15 mouse cellular contexts compared by ENCODE assay signal in genomic region chr3:53761514-53762075, GRCm38 (mm10).
A peak's percentile ranks its signal among the peaks of the same experiment; 100 is the strongest.
DNase-seq lines count a peak whose midpoint lies in the region; ATAC-seq and TF ChIP-seq lines count a peak whose summit lies in the region.
"Had no signal": no experiment of that assay in that cellular context is flagged by ENCODE, and none has a peak within 500 bp of the region (broad histone marks: within the 10 kb centered on the region; RNA-seq: fewer than 3 reads in every experiment).

No protein-coding gene starts in this region.

- 26% methylated on average over 11 of the region's 11 CpGs for WGBS in embryonic facial prominence, embryonic 14.5 days
- WGBS in hindbrain, postnatal 0 days, result 12% methylated on average over 11 of the region's 11 CpGs
- 23% methylated on average over 11 of the region's 11 CpGs for WGBS in neural tube, embryonic 15.5 days
- 75% methylated on average over 11 of the region's 11 CpGs for WGBS in heart, embryonic 10.5 days

- peak; percentile 29 for DNase-seq in layer of hippocampus, adult 11-12 months (ENCODE audit: low spot score)
- no peak for DNase-seq in layer of hippocampus, adult 9-10 months (ENCODE audit: low spot score)
- peak; percentile 43 for DNase-seq in embryonic facial prominence, embryonic 14.5 days (ENCODE audit: low spot score)
- peak; percentile 42 for DNase-seq in hindbrain, postnatal 0 days (ENCODE audit: low spot score)
- DNase-seq in heart, embryonic 10.5 days (ENCODE audit: low spot score), result no peak
- DNase-seq: cerebellum, adult 8-10 months; gastrocnemius, postnatal 14 days; right cerebral cortex, postnatal 4 days; thymus, adult 2 months had no signal

- no peaks in the 10 kb centered on the region for H3K9me3 ChIP-seq in embryonic facial prominence, embryonic 14.5 days (ENCODE audit: control insufficient read depth, low read length)
- no peaks in the 10 kb centered on the region for H3K9me3 ChIP-seq in hindbrain, postnatal 0 days (ENCODE audit: low read length)
- H3K9me3 ChIP-seq in neural tube, embryonic 15.5 days (replicated peaks), result no peaks in the 10 kb centered on the region
- no peaks in the 10 kb centered on the region for H3K9me3 ChIP-seq in heart, embryonic 10.5 days
- H3K9me3 ChIP-seq: liver, embryonic 15.5 days had no signal

- no peak overlapping the region for H3K4me3 ChIP-seq in embryonic facial prominence, embryonic 14.5 days (ENCODE audit: low read depth, low read length)
- H3K4me3 ChIP-seq in hindbrain, postnatal 0 days (ENCODE audit: low read length), result no peak overlapping the region
- no peak overlapping the region for H3K4me3 ChIP-seq in neural tube, embryonic 15.5 days (replicated peaks)
- H3K4me3 ChIP-seq in heart, embryonic 10.5 days, result no peak overlapping the region
- H3K4me3 ChIP-seq: liver, embryonic 15.5 days; myocyte had no signal

- ATAC-seq in embryonic facial prominence, embryonic 14.5 days (ENCODE audit: low read depth), result peak; percentile 50; the same call in 1 of the 2 replicates
- peak; percentile 58; the same call in 1 of the 2 replicates for ATAC-seq in hindbrain, postnatal 0 days
- 0 out of 2 replicates have a peak, but pooled peaks have one; percentile 17 for ATAC-seq in neural tube, embryonic 15.5 days (ENCODE audit: low FRiP score)
- no peak for ATAC-seq in erythroblast, adult 5-6 weeks (replicated peaks; ENCODE audit: low FRiP score, poor library complexity, severe bottlenecking)
- ATAC-seq in monocyte, adult 5-6 weeks (replicated peaks; ENCODE audit: insufficient number of reproducible peaks, low FRiP score, low TSS enrichment, poor library complexity, severe bottlenecking), result no peak
- ATAC-seq: activated CD4-positive, CD25-positive, alpha-beta regulatory T cell, adult 4 months had no signal

- no peaks in the 10 kb centered on the region for H3K27me3 ChIP-seq in embryonic facial prominence, embryonic 14.5 days (replicated peaks; ENCODE audit: control insufficient read depth, insufficient read depth, low read length)
- H3K27me3 ChIP-seq in hindbrain, postnatal 0 days (ENCODE audit: insufficient read depth, low read length), result no peaks in the 10 kb centered on the region
- H3K27me3 ChIP-seq in neural tube, embryonic 15.5 days (replicated peaks), result no peaks in the 10 kb centered on the region
- H3K27me3 ChIP-seq in heart, embryonic 10.5 days (ENCODE audit: insufficient read depth, poor library complexity, severe bottlenecking), result no peaks in the 10 kb centered on the region
- H3K27me3 ChIP-seq: liver, embryonic 15.5 days had no signal

- H3K4me1 ChIP-seq in embryonic facial prominence, embryonic 14.5 days (ENCODE audit: control insufficient read depth, insufficient read depth, low read length), result no peaks in the 10 kb centered on the region
- no peaks in the 10 kb centered on the region for H3K4me1 ChIP-seq in hindbrain, postnatal 0 days (ENCODE audit: insufficient read depth, low read length)
- H3K4me1 ChIP-seq in neural tube, embryonic 15.5 days, result no peaks in the 10 kb centered on the region
- H3K4me1 ChIP-seq in heart, embryonic 10.5 days, result no peaks in the 10 kb centered on the region; the same call in 1 of the 2 replicates
- H3K4me1 ChIP-seq: liver, embryonic 15.5 days had no signal

- no peak for TF ChIP-seq CTCF in hindbrain, postnatal 0 days (IDR thresholded peaks at IDR 0.05; ENCODE audit: low read depth)

- H3K36me3 ChIP-seq in embryonic facial prominence, embryonic 14.5 days (ENCODE audit: control insufficient read depth, insufficient read depth, low read length), result no peaks in the 10 kb centered on the region
- no peaks in the 10 kb centered on the region for H3K36me3 ChIP-seq in hindbrain, postnatal 0 days (ENCODE audit: insufficient read depth, low read length)
- H3K36me3 ChIP-seq in neural tube, embryonic 15.5 days, result no peaks in the 10 kb centered on the region
- H3K36me3 ChIP-seq in heart, embryonic 10.5 days, result no peaks in the 10 kb centered on the region
- H3K36me3 ChIP-seq: liver, embryonic 15.5 days had no signal

- H3K4me2 ChIP-seq in embryonic facial prominence, embryonic 14.5 days (ENCODE audit: low read depth, low read length), result peak overlapping the region; percentile 25; the same call in 1 of the 2 replicates
- peak overlapping the region; percentile 27; the same call in 1 of the 2 replicates for H3K4me2 ChIP-seq in hindbrain, postnatal 0 days (ENCODE audit: low read depth, low read length)
- H3K4me2 ChIP-seq in neural tube, embryonic 15.5 days, result peak overlapping the region; percentile 23; the same call in 1 of the 2 replicates
- H3K4me2 ChIP-seq: liver, embryonic 15.5 days had no signal

- H3K9ac ChIP-seq in embryonic facial prominence, embryonic 14.5 days (ENCODE audit: low read depth, low read length), result no peak overlapping the region
- no peak overlapping the region for H3K9ac ChIP-seq in hindbrain, postnatal 0 days (replicated peaks; ENCODE audit: low read length)
- H3K9ac ChIP-seq in neural tube, embryonic 15.5 days (replicated peaks), result no peak overlapping the region
- H3K9ac ChIP-seq: liver, embryonic 15.5 days had no signal

- no peak overlapping the region for H3K27ac ChIP-seq in embryonic facial prominence, embryonic 14.5 days (replicated peaks; ENCODE audit: low read depth, low read length)
- H3K27ac ChIP-seq in hindbrain, postnatal 0 days, result no peak overlapping the region
- no peak overlapping the region for H3K27ac ChIP-seq in neural tube, embryonic 15.5 days (replicated peaks)
- H3K27ac ChIP-seq in heart, embryonic 10.5 days, result no peak overlapping the region
- H3K27ac ChIP-seq: liver, embryonic 15.5 days had no signal

Comparison
In these comparisons a context has a peak if more than half of its experiments do, and no peak if none do; other contexts are left out.
1. DNase-seq: peak in layer of hippocampus, adult 11-12 months (single experiment), embryonic facial prominence, embryonic 14.5 days (single experiment) and hindbrain, postnatal 0 days (single experiment); none in layer of hippocampus, adult 9-10 months (single experiment) and heart, embryonic 10.5 days (single experiment).
2. ATAC-seq: peak in embryonic facial prominence, embryonic 14.5 days (single experiment), hindbrain, postnatal 0 days (single experiment) and neural tube, embryonic 15.5 days (single experiment); none in erythroblast, adult 5-6 weeks (single experiment) and monocyte, adult 5-6 weeks (single experiment).
3. Peak in every context shown above with its lines, with median percentiles within 50 percentile points of each other: H3K4me2 ChIP-seq.